Mouse (Mus musculus): ENCODE results near the gene Tmigd3.

Tmigd3 gene

DNA sequence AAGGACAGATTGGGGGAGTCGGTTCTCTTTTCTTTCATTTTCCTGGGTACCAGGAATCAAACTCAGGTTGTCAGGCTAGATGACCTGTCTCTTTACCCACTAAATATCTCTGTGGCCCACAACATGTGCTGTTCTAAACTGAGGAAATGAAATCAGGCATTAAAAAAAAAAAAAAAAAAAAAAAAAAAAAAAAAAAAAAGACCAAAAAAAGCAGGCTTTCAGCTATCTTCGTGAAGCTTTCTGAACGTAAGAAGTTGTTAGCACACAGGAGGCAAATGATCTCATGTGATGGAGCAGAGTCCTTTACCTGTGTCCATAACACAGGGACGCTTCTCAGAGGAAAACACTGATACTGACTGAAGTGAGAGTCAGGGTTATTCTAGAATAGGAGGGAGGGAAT, 65.4 kb downstream of the Tmigd3 start:
- DNase-seq, result no peak

DNA sequence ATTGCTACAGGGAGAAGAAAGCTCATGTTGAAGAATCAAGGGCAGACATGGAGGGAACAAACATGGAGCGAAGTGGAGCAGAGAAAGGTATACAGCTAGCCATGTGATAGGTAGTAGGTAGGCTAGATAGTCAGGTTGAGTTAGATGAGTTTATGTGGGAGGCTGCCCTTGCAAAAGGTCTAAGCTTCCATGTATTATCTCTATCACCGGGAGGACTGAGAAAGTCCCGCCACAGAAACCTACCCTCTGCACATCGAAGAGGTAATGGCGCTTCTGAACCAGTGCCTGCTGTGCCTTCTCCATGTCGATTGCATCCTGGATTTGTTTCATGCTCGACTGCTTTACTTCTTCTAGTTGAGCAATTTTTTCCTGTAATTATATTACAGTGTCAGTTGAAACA, 80.6 kb downstream of the Tmigd3 start:
- no peak for DNase-seq

DNA sequence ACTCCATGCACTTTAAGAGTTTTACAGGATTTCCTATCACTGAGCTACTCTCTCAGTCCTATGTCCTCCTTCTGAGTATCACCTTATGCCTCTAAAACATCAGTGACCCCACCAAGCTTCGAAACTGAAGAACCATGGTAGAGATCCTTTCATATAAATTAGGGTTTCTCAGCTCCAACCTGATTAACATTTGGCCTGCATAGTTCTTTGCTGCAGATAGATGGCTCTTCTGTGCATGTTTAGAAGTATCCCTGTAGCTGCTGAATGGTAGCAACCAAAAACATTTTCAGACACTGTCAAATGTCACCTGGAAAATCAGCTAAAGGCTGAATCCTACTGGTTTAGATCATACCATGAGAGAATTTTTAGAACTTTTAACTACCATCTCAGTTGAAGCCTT, 86.5 kb downstream of the Tmigd3 start:
- DNase-seq, result no peak

DNA sequence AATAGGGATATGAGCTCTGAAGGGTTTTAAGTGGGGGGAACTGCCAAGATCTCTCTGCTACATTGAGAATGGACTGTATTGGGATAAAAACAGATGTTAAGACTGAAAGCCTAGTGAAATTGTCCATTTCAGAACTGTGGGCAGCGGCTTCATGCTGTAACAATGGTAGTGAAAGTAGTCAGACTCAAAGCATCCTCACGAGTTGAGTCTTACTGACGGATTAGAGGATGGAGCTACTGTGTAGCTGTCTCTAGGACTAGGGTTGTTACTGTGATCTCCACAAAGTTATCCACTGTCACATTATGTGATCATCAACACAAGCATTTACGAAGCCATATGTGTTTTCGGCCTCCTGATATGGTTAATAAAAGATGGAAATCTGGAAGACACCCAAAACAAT, 87.5 kb downstream of the Tmigd3 start:
- DNase-seq, result no peak

DNA sequence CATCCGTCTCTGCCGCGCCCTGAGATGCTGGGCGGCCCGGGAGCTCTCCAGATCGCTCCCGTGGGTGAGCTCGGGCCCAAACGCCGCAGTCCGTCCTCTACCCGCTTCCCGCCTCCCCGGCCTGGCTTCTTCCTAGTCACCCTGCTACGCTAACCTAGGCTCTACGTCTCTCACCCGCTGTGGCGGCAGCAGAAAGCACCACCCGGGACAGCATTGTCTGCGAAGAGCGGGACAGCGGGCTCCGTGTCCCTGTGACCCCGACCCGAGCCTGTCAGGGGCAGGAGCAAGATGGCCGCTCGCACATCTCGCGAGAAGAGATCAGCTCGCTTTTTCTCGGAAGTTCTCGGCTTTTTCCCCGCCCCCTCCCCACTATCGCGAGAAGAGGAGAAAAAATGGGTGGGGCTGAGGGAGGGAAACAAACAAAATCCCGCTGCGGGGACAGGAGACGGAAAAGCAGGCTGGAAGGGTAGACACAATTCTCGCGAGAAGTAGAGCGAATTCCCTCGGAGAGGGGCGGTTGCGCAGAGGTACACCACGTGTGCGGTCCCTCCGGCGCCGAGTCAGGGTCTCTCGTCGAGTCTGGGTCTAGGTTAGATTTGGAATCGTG, 88.4 kb downstream of the Tmigd3 start, which contains the start of gene Wdr77:
TSS of gene Wdr77 (plus strand) at position 396 of the 607 bp plus-strand sequence.
- DNase-seq, result peak; percentile 98

DNA sequence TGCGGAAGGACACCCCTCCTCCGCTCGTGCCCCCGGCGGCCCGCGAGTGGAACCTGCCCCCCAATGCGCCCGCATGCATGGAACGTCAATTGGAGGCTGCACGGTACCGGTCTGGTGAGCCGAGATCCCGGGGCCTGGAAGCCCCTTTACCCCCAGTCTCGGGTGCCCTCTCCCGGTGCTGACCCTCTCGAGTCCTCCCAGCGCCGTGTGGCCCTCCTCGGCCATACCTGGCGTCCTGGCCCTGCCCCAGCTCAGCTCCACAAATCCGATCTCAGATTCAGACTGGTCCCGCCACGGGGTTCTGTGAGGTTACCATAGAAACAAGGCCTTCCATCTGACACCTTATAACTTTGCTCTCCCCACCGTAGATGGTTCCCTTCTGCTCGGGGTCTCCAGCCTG, 88.9 kb downstream of the Tmigd3 start:
- no peak for DNase-seq

DNA sequence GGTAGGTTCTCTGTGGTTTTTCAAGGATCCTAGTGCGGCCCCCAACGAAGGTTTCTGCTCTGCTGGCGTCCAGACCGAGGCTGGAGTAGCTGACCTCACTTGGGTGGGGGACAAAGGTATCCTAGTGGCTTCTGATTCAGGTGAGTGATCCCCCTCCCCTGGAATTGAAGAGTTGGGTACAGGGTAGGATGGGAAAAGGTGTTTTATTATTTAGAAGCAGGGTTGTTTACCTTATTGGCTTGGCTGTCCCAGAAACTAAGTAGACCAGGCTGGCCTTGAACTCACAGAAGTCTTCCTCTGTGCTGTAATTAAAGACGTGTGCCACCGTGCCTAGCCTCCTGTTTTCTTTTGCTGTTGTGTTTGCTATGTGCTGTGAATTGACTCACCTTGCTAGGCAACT, 89.3 kb downstream of the Tmigd3 start, which contains the start of gene Atp5f1:
TSS of gene Atp5f1 (minus strand) at position 101 of the 400 bp plus-strand sequence.
- no peak for DNase-seq

DNA sequence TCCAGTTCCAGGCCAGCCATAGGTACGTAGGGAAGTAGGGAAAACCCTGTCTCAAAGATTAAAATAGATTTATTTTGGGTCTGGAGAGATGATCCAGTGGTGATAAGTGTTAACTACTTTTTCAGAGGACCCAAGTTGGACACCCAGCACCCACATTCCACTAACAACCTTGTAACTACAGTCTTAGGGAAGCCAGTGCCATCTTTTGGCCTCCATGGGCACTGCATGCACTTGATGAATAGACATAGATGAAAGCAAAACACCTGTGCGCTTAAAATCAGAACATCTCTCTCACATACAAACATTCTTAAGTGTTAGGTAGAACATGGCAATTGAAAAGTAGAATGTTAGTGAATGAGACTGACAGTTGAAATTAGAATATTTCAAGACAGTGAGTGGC, 90.0 kb downstream of the Tmigd3 start:
- DNase-seq, result peak; percentile 7

DNA sequence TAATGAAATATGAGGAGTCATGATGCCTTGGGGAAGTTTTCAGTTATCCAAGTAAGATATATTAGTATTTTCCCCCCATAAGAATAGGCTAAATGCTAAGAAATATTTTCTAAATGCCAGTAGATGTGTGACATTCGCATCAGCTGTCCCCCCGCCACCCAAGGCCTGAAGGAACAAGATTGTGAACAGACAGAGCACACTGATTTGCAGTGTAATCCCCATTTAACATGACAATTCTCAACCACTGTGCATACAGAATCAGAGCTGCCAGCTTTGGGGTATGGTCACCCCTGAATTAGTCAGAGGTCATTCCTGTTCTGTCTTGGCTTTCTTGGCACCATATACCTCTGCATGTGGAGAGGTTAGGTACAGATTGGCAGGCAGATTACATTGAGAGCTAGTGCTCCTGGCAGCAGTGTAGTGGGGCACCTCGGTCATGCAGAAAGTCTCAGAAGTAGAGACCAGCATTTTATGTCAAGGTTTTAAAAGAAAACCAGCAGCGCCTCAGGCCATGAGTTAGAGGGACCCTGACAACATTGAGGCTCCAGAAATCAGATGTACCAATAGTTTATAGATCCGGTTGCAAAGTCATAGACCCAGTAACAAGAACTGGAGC, 101.2 kb downstream of the Tmigd3 start:
- DNase-seq, result no peak

DNA sequence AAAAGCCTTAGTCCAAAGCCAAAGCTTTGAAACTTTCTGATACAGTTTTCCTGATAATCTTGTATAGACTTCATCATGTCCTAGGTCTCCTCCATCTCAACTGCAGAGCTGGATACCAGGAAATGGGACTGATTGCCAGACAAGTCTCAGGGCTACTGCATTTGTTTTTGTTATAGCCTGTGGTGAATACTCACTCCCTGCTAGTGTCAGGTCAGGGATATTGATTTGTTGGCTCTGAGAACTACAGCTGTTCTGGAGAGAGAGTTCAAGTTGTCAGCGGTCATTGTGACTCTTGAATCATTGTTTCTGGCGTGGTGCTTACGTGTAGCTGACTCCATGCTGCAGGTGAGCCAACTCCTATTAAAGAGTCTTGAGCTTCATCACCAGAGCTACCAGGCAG, 102.7 kb downstream of the Tmigd3 start, which contains the start of gene Ovgp1:
TSS of gene Ovgp1 (plus strand) at position 301 of the 400 bp plus-strand sequence.
- DNase-seq, result no peak

Measured in lung, postnatal 10 days (tissue).